Mouse (Mus musculus): ENCODE measurements at regions not wholly inside any gene's neighbourhood (a gene's known extent, or its start where the extent isn't known, plus 50 kb on each side); places are given as distances from the start of the nearest gene placed in this dataset.
"Not testable (repeated sequence)": the region's sequence is repeated elsewhere in the genome, so short reads cannot be mapped to it uniquely, and the experiment has no call there.

DNA sequence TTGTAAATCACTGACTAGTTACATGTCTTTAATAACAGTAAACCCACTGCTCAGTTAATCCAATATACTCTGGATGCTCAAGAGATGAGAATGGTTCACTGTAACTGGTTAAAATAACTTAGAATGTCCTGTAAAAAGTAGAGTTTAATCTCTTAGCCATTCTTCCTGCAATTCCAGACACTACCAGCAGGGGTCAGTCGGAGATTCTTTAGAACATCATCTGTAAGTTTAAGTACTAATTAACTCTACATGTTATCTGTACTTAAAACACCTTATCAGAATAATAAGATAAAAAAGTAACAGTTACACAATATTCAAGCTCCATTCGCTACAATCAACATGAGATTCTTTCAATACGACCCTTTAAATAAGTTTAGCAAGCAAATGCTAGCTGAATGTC lies 58.7 kb upstream of the Olig3 start:
- DNase-seq = peak in 1 of 2 experiments; percentile 16

DNA sequence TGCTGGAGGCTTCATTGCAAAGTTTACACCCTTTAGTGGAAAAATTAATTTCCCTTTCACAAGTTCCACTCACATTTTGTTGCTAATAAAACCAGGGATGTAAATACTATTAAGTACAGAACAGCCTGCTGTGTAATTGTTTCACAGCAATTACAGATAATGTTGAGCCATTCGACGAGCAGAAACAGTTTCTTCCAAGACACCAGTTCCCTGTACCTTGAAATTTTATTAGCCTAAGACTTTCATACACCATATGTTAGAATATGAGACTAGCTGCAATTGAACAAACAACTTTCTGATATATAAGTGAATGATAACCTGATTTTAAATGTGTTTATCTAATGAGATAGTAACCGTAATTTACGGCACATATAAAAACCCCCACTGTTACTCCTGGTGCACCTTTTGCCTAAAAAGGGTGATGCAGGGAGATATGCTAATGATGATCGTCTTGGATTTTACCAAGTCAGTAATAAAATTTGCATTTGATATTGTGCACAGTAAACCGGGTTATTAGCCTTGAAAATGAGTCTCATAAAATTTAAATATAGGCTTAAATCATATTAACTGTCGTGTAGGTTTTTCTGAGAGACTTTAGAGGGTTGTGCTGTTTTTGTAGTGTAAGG lies 60.8 kb upstream of the Olig3 start:
- DNase-seq = no peak

GRCm38 (mm10) chr10:19291474-19291873 lies 64.9 kb upstream of the Olig3 start:
- DNase-seq = no peak

DNA sequence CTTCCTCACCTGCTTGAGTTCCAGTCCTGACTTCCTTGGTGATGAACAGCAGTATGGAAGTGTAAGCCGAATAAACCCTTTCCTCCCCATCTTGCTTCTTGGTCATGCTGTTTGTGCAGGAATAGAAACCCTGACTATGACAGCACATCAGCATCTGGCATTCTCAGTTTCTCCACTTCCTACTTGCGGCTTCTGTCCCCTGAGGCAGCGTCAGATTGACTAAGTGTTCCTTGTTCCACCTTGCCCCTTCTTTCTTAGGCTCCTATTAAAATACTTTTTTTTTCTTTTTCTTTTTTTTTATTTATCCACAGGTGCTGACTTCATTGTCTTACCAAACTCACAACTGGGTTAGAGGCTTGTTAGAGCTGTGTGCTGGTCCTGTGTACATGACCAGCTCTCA lies 65.3 kb upstream of the Olig3 start:
- DNase-seq = not testable (repeated sequence)

- no peak for DNase-seq
These were observed 74.2 kb upstream of the Olig3 start for GRCm38 (mm10) chr10:19282166-19282565.

DNA sequence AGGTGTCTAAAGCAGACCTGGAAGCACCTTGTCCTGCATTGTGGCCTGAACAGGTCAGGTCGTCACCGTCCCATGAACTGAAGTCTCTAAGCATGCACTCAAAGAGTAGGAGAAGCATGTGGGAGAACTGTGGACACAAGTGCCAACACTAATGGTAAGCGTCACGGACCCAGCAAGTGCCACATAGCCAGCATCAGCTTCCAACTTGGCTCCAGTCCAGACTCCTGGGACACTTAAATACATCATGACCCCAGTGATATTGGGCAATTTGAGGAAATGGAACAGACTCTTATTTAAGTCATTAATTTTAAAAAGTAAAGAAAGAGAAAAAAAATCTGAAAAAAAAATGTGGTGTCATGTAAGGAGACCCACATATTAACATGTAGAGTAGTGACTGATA lies 75.3 kb upstream of the Olig3 start:
- no peak for DNase-seq

DNA sequence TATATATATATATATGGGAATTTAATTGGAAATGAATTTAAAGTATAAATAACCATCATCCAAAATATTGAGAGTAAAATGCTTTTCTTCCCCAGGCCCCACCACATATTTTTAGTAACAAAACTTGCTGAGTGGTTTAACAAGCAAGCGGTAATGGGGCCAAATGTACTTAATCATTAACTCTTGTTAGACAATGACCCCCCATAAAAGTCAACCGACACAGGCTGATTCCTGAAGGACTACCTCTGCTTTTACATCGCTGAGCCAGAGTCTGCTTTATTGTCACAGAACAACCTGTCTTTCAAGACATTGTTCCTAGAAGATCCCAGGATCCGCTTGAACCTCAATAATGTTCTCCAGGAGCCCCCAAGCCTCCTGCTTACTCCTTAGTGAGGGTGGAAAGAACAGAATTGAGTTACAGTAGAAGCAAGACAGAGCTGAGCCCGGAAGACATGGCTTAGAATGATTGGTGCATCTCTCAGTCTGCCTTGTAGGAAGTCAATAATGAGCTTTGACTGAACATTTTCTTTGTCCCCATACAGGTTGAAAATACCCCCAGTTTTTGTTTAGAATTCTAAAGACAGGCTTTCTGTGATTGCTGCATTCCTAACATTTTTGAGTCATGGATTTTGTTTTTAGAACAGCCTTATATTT lies 78.0 kb upstream of the Olig3 start:
- no peak for DNase-seq

DNA sequence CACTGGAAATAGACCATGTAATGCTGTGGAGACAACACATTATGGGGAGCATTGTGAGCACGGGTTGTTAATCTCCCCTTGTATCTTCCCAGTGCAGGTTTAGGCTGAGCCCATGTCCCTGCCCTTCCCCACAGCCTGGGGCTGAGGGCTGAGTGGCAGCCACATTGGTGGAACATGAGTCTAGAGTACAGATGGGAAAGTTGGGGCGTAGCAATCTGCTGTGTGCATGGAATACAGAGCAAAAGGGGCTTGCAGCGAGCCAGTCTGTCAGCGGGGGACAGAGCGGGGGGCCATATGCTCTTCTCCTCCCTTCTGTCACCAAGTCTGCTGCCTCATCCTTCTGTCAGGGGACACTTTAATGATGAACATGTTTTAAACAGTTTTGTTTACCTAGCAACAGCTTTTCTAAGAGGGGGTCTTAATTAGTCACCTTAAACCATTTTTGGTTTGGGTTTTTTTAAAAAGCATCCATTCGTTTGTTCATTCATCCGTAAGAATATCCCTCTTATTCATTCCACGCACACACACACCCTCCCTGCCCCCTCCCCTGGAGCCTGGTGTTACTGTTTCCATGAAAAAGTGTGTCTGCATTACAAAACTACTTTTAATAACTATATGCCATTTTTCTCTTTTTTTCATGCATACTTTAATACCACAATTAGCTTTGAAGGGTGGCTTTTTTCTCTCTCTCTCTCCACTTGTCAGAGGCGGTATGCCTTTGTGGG lies 79.1 kb upstream of the Olig3 start:
- no peak for DNase-seq

GRCm38 (mm10) chr10:19274985-19275384 lies 81.3 kb upstream of the Olig3 start:
- DNase-seq = no peak

DNA sequence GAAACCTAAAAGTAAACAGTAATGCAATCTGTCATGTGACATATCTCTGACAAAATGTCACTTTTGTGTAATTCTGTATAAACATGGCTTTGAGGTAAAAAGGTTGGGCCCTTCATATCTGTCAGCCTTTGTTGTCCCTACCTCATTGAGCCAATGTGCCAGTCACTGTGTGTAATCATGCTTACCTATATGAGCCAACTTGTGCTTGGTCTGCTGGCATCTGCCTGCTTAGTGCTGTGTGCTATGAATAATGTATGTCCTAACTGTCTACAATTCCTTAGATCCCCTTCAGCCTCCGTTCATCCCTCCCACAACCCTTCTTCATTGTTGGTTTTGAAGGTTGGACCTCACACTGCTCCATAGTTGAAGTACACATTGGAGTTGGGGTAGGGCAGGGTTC lies 86.9 kb upstream of the Olig3 start:
- no peak for DNase-seq

DNA sequence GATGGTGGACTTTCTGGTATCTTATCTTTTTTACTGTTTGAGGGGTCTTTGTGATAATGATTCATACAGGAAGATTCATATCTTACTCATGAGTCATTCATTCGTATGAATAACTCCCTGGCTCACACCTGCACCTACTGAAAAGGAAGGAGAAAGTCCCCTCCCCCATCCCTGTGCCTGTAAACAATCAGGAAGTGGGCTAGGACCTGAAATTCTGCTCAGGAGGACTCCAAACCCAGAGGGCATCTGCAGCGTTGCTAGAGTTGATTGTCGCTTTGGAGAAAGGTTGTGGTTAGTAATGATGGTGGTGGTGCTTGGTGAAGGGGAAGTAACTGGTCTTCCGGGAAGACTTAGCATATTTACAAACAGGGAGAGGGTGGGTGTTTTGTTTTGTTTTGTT lies 88.3 kb upstream of the Olig3 start:
- peak; percentile 24 to 55 for DNase-seq

DNA sequence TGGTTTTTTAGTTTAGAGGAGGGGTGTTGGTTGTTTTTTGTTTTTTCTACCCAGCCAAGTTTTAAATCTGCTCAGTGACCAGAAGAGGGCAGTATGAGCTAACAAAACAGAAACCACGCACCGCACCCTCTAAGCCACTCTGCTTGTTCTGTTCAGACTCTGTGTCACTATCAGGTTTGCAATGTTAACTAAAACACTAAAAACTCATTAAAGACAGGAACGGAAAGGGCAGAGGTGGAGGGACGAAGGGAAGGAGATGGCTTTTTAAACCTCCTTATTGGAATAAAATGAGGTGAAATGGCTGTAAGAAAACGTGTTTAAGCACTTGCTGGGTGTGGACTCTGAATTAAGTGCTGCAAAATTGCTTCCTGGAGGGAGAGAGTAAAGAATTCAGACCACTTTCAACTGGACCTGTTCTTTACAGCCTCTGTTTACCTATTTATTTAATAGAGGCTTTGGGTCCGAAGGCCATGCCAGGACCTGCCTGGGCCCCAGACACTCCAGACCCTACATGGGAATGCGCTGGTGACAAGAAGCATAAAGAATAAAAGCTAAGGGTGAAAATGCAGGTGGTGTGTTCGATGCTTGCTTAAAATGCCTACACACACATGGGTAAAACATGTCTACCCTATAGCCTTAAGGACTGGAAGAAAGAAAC lies 116.1 kb upstream of the Olig3 start:
- DNase-seq = peak; percentile 15 to 42

GRCm38 (mm10) chr10:19216240-19216639 lies 140.1 kb upstream of the Olig3 start:
- no peak for DNase-seq

DNA sequence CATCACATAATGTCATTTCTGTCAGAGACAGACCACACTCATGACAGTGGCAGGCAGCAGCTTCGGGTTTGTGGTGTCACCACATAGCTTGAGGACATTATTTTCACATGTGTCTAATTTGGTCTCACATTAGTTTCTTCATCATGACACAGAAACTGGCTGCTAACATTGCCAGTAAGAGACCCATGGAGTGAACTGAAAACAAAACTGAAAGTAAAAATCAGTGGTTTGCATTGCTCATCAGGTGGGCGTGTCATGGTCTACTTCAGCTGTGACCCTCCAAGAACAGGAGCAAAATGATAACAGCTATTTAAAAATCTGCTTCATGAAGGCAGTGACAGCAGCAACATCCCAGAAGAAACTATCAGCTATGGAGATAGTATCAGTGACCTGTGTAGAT lies 146.6 kb upstream of the Olig3 start:
- DNase-seq = no peak

- DNase-seq = no peak
These were observed 148.1 kb upstream of the Olig3 start for GRCm38 (mm10) chr10:19208101-19208722.

- DNase-seq = no peak
These were observed 148.8 kb upstream of the Olig3 start for GRCm38 (mm10) chr10:19207505-19207904.

GRCm38 (mm10) chr10:19200311-19200710 lies 156.0 kb upstream of the Olig3 start:
- no peak for DNase-seq

GRCm38 (mm10) chr10:19195676-19196075 lies 160.7 kb upstream of the Olig3 start:
- peak in 1 of 2 experiments; percentile 57 for DNase-seq

DNA sequence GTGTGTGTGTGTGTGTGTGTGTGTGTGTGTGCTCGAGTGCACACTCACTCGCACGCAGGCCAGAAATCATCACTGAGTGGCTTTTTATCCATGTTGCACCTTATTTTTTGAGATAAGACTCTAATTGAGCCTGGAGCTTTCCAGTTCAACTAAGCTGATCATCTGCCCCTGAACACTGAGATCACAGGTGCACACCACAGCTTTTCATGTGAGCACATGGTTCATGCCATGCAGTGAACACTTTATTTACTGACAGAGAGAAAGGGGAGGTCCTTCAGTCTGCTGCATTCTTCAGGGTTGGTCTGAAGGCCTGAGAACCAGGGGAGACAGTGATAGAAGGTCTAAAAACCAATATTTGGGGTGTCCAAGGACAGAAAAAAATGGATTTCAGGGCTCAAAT lies 161.7 kb upstream of the Olig3 start:
- peak in 1 of 2 experiments; percentile 70 for DNase-seq

DNA sequence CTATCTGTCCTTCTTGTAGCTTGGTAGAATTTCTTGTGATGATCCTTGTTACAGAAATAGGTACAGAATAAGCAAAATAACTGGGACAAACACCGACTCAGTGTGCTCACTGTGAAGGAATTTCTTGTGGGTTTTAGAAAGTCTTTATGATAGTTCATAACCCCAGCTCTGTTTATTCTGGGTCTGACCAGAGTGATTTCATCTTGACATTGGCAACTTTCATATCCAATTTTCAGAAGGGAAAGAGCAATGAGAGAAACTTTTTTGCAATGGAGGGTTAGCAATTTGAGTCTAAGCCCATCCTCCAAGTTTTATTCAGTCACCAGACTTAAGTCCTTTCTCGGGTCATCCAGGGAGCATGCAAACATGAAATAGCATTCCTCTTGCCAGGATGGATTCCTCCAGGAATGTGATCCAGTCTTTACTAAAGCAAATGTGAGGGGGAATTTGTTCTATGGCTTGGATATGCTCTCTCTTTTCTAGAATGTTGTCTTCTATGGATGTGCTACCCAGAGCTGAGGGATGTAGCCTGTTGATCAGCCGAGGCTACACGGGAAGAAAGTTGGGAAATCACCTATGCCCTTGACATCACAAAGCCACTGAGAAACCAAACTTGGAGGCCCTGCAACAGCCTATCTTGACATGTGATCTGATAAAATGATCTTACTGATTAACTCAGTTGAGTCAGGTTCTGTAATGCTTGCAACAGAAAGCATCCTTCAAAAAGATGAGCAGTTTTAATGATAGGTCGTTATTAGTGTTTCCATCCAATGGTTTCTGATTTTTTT lies 163.2 kb upstream of the Olig3 start:
- no peak for DNase-seq

GRCm38 (mm10) chr10:19192221-19192620 lies 164.1 kb upstream of the Olig3 start:
- peak in 1 of 2 experiments; percentile 55 for DNase-seq

DNA sequence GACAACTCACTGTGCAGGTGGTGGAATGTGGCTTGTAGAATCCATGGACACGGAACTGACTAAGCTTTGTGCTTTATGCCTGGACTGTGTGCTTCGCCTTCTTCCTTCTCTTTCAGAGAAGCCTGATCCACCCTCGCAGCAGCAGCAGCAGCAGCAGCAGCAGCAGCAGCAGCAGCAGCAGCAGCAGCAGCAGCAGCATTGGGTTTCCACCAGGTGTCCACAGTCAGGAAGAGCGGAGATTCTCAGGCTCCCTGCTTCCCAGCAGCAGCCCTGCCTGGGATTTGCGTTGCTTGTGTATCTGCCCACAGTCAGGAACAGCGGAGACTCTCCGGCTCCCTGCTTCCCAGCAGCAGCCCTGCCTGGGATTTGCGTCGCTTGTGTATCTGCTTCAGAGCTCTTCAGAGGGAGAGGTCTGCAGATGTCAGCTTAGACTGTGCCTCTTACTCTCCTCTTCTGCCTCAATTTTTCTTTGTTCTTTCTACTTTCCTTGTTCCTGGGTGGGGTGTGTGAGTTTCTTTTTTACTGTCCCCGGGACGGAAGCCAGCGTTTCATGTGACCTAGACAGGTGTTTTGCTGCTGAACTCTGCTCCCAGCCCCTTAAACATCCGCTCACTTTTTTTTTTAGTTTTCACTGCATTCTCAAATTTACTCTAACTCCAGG lies 168.1 kb upstream of the Olig3 start:
- DNase-seq = peak; percentile 67 to 85
